Mouse (Mus musculus) G1E (cell line): ENCODE measurements around the gene Dlgap1.

ENCODE experiments used
- CTCF ChIP-seq: IDR thresholded peaks from 2 replicates; pipeline ENCODE4 v1.5.1; 2012; ENCODE audit warnings: low read depth, low read length, inconsistent platforms, mixed read lengths
- GATA1 ChIP-seq: IDR thresholded peaks from 2 replicates; pipeline ENCODE4 v1.6.1; 2012; ENCODE audit warnings: borderline replicate concordance, low read length, inconsistent platforms, mixed read lengths
- POLR2AphosphoS5 ChIP-seq: IDR thresholded peaks from 2 replicates; pipeline ENCODE4 v1.6.1; 2012; ENCODE audit warnings: low read depth, low read length, inconsistent platforms; ENCODE audit not compliant: insufficient replicate concordance

GRCm38 (mm10) chr17:70605659-70606058, 636.8 kb downstream of the Dlgap1 start:
- TF ChIP-seq CTCF (no peak), POLR2AphosphoS5 (no peak), GATA1 (no peak)
